Mouse (Mus musculus) liver, adult 2 months (tissue): Measurements from ENCODE around the gene Zmat5. TPM values are rescaled to one million over a fixed set of nuclear protein-coding genes. Genes with fewer than 3 reads are reported as not detected.

Experiments used
- DNase-seq: peaks from one replicate; pipeline ENCODE4 v3.0.0-alpha.2; 2011; ENCODE audit warnings: low read depth, low spot score; ENCODE audit errors: extremely low read depth
- H3K27ac ChIP-seq: fragments of 200-500 bp; replicated peaks from 2 replicates; pipeline ENCODE4 v1.5.1; 2012; ENCODE audit warnings: low read depth, mild to moderate bottlenecking, control low read depth, inconsistent platforms, low read length; ENCODE audit not compliant: insufficient read depth
- H3K27me3 ChIP-seq: fragments of 200-500 bp; 2 replicates; pipeline ENCODE4 v1.6.1; 2012; ENCODE audit warnings: mild to moderate bottlenecking, moderate library complexity, low read length, inconsistent platforms; ENCODE audit not compliant: control insufficient read depth, insufficient read depth
- H3K36me3 ChIP-seq: fragments of 200-500 bp; 2 replicates; pipeline ENCODE4 v1.6.1; 2012; ENCODE audit warnings: low read length, inconsistent platforms; ENCODE audit not compliant: control insufficient read depth, insufficient read depth
- H3K4me1 ChIP-seq: fragments of 200-500 bp; 2 replicates; pipeline ENCODE4 v1.6.1; 2011; ENCODE audit warnings: low read length; ENCODE audit not compliant: control insufficient read depth, insufficient read depth
- H3K4me3 ChIP-seq: fragments of 200-500 bp; 2 replicates; pipeline ENCODE4 v1.5.1; 2011; ENCODE audit warnings: low read depth, mild to moderate bottlenecking, control low read depth, low read length, moderate library complexity; ENCODE audit not compliant: insufficient read depth
- H3K79me2 ChIP-seq: fragments of 200-500 bp; 2 replicates; pipeline ENCODE4 v1.6.1; 2012; ENCODE audit warnings: inconsistent platforms, mild to moderate bottlenecking, low read length, moderate library complexity; ENCODE audit not compliant: control insufficient read depth, insufficient read depth
- H3K9ac ChIP-seq: fragments of 200-500 bp; 2 replicates; pipeline ENCODE4 v1.6.1; 2012; ENCODE audit warnings: low read depth, mild to moderate bottlenecking, control low read depth, inconsistent platforms, low read length
- CTCF ChIP-seq: fragments of 200-500 bp; IDR thresholded peaks from 2 replicates; pipeline ENCODE4 v1.5.1; 2011; ENCODE audit warnings: low read depth, low read length, control low read depth
- POLR2A ChIP-seq: fragments of 200-500 bp; IDR thresholded peaks from 2 replicates; pipeline ENCODE4 v1.6.1; 2011; ENCODE audit warnings: low read length, control low read depth; ENCODE audit not compliant: insufficient read depth; ENCODE audit errors: extremely low read depth
- WGBS: fragments of 180-500 bp; shearing (Covaris S2); methylation state at CpG from one replicate; pipeline ENCODE4 v1.1.7; 2018; 5-methylcytosine and 5-hydroxymethylcytosine counted together
- polyA plus RNA-seq: library from polyadenylated mRNA; depleted of rRNA; stranded (reverse); fragments of >200 nt; gene quantifications from 2 replicates; pipeline ENCODE4 v1.2.3, GENCODE M21; 2012
- total RNA-seq: library from RNA; depleted of rRNA; stranded (reverse); fragments of >200 nt; gene quantifications from 2 replicates; pipeline ENCODE4 v1.2.3, GENCODE M21; 2014

Gene Zmat5
- total and polyA plus RNA-seq, 2 experiments = 5.1 to 13.8 TPM

DNA sequence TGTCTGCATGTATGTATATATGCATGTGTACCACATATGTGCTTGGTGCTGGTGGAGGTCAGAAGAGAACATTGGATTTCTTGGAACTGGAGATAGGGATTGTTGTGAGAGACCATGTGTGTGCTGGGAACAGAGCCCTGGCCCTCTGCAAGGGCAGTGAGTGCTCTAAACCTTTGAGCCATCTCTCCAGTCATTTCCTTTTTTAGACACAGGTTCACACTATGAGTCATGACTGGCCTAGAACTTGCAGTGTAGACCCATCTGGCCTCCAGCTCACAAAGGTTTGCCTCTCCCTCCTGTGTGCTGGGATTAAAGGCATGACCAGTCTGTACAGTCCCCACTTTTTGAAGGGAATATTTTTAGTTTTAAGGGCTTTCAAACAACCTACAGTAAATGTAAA lies 8.3 kb downstream of the Zmat5 start:
- no peaks in the 10 kb centered on the region for H3K36me3 ChIP-seq
- H3K4me1 ChIP-seq = no peaks in the 10 kb centered on the region
- no peak overlapping the region for H3K9ac ChIP-seq
- TF ChIP-seq POLR2A = no peak
- no peak for TF ChIP-seq CTCF
- H3K4me3 ChIP-seq = no peak overlapping the region
- no peaks in the 10 kb centered on the region for H3K79me2 ChIP-seq
- DNase-seq = no peak
- no peaks in the 10 kb centered on the region for H3K27me3 ChIP-seq
- H3K27ac ChIP-seq = no peak overlapping the region

DNA sequence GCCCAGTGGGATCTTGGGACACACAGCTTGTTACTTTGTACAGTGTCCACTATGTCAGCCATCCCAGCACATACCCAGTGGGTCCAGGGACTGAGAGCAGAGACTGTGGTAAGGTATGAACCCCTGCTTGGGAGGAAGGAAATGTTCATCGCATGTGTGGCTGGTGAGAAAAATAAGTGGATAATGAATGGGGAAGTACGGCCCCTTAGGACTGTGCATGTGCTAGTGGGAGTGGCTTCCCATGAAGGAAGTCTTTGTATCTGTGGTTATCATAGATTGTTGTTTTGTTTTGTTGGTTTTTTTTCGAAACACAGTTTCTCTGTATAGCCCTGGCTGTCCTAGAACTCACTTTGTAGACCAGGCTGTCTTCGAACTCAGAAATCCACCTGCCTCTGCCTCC lies 10.2 kb downstream of the Zmat5 start:
- Histone ChIP-seq H3K79me2 (no peaks in the 10 kb centered on the region), H3K36me3 (no peaks in the 10 kb centered on the region), H3K4me1 (no peaks in the 10 kb centered on the region), H3K27ac (no peak overlapping the region), H3K27me3 (no peaks in the 10 kb centered on the region), H3K4me3 (no peak overlapping the region), H3K9ac (no peak overlapping the region)
- 81% methylated on average over 4 of the region's 4 CpGs for WGBS
- DNase-seq = peak; percentile 16
- TF ChIP-seq POLR2A (no peak), CTCF (no peak)

DNA sequence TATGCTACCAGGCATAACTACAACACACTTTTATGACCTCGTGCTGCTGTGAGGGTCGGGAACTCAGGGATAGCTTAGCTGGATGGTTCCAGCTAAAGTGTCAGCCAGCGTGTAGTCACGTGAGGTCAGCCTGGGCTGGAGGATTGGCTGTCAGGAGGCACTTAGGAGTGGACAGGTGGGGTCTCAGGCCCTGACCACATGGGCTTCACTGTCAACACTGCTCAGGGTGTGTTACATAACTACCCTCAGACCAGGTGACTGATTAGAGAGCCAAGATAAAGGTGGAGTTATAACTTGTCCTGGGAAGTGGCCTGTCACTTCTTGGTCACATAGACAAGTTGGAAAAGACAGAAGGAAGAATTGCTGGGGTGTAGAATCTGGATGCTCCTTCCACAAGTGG lies 11.1 kb downstream of the Zmat5 start:
- DNase-seq = no peak
- TF ChIP-seq CTCF (no peak), POLR2A (no peak)
- no peaks in the 10 kb centered on the region for H3K4me1 ChIP-seq
- no peak overlapping the region for H3K4me3 ChIP-seq
- H3K27ac ChIP-seq = no peak overlapping the region
- 87% methylated on average over 4 of the region's 4 CpGs for WGBS
- no peak overlapping the region for H3K9ac ChIP-seq
- no peaks in the 10 kb centered on the region for H3K79me2 ChIP-seq
- no peaks in the 10 kb centered on the region for H3K27me3 ChIP-seq
- H3K36me3 ChIP-seq = no peaks in the 10 kb centered on the region

DNA sequence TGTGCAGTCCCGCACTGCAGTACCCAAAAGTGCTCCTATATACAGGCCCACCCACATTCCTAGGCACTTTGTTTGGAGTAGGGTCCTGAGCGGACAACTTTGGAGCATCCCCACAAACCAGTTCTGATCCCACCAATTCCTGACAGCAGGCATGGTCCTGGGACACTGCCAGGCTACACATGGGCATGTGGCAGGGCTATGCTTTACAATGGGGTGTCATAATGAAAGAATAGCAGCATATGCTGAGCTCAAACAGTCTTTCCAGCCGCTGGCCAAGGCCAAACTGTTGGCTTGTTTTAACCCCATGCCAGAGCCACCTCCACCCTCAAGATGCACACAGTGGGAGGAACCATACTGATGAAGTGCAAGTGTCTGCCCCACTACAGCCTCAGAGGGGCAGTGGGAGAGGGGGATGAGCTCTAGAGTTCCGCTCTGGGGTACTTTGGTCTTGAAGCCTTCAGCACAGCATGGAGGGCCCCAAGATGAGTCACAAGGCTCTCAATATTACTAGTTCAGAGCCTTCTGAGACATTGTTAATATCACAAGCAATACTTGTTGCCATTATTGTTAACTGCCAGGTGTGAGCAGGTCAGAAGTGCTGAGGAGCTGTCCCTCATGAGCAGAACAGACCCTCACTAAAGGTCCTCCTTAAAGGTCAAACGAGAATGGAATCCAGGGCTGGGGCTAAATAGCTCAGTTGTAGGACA lies 12.2 kb downstream of the Zmat5 start:
- Histone ChIP-seq H3K4me1 (no peaks in the 10 kb centered on the region), H3K27me3 (no peaks in the 10 kb centered on the region), H3K36me3 (no peaks in the 10 kb centered on the region), H3K4me3 (no peak overlapping the region), H3K79me2 (no peaks in the 10 kb centered on the region), H3K27ac (no peak overlapping the region), H3K9ac (no peak overlapping the region)
- WGBS = 93% methylated on average over 5 of the region's 5 CpGs
- TF ChIP-seq CTCF (no peak), POLR2A (no peak)
- no peak for DNase-seq

DNA sequence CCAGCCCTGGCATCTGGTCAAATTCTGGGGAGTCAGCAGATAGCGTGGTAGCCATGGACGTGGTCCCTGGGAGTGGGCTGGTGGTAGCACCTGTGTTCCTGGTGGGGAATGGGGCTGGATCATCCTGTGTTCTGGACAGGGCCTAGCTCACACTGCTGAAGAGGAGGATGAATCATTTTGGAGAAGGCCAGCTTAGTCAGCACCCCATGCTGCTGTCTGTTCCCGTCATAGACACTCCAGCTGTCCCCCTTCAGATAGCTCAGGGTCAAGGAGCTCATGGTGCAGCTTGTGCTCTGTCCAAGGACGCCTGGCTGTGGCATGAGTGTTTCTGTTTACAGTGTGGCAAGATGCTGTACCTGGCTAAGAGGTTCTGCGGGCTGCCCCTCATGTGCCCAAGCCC lies 14.1 kb downstream of the Zmat5 start:
- TF ChIP-seq POLR2A (no peak), CTCF (no peak)
- 83% methylated on average over 5 of the region's 5 CpGs for WGBS
- no peaks in the 10 kb centered on the region for H3K36me3 ChIP-seq
- no peak overlapping the region for H3K9ac ChIP-seq
- no peak overlapping the region for H3K4me3 ChIP-seq
- H3K27ac ChIP-seq = no peak overlapping the region
- no peaks in the 10 kb centered on the region for H3K79me2 ChIP-seq
- no peaks in the 10 kb centered on the region for H3K27me3 ChIP-seq
- no peaks in the 10 kb centered on the region for H3K4me1 ChIP-seq
- no peak for DNase-seq

DNA sequence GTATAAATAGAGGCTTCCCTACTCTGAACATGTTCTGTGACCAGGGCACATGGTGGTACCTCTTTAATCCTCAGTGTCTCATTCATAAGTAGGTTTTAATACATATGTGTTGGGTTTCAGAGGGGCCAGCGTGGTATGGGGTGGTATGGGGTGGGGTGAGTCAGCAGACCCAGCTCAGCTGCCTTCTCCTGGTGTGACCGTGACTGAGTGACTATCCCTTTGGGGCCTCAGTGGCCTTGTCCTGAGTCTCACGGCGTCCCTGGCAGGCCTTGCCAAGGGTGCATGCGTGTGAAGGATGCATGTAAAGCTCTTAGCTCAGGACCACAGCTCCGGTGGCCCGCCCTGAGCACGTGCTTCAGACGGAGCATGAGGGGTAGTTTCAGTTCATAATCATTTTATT lies 15.5 kb downstream of the Zmat5 start:
- no peaks in the 10 kb centered on the region for H3K4me1 ChIP-seq
- H3K36me3 ChIP-seq = no peaks in the 10 kb centered on the region
- no peak for DNase-seq
- 93% methylated on average over 9 of the region's 9 CpGs for WGBS
- H3K9ac ChIP-seq = no peak overlapping the region
- no peak overlapping the region for H3K4me3 ChIP-seq
- H3K27me3 ChIP-seq = no peaks in the 10 kb centered on the region
- TF ChIP-seq CTCF = no peak
- TF ChIP-seq POLR2A = no peak
- H3K79me2 ChIP-seq = no peaks in the 10 kb centered on the region
- no peak overlapping the region for H3K27ac ChIP-seq
